Mouse (Mus musculus) lung, postnatal 0 days (tissue): ENCODE results near the gene Zc3h13.

Experiments
- CTCF ChIP-seq: IDR thresholded peaks from 2 replicates; pipeline ENCODE4 v1.5.1; 2016; ENCODE audit warnings: antibody characterized with exemption, mild to moderate bottlenecking
- EP300 ChIP-seq: IDR thresholded peaks from 2 replicates; pipeline ENCODE4 v1.6.1; 2016; ENCODE audit warnings: antibody characterized with exemption, mild to moderate bottlenecking, control low read depth

GRCm38 (mm10) chr14:75320269-75320668 lies 36.1 kb downstream of the Zc3h13 start:
- no peak for TF ChIP-seq EP300
- TF ChIP-seq CTCF = no peak
